Mouse (Mus musculus): ENCODE measurements at regions not wholly inside any gene's neighbourhood (a gene's known extent, or its start where the extent isn't known, plus 50 kb on each side); places are given as distances from the start of the nearest gene placed in this dataset.

DNA sequence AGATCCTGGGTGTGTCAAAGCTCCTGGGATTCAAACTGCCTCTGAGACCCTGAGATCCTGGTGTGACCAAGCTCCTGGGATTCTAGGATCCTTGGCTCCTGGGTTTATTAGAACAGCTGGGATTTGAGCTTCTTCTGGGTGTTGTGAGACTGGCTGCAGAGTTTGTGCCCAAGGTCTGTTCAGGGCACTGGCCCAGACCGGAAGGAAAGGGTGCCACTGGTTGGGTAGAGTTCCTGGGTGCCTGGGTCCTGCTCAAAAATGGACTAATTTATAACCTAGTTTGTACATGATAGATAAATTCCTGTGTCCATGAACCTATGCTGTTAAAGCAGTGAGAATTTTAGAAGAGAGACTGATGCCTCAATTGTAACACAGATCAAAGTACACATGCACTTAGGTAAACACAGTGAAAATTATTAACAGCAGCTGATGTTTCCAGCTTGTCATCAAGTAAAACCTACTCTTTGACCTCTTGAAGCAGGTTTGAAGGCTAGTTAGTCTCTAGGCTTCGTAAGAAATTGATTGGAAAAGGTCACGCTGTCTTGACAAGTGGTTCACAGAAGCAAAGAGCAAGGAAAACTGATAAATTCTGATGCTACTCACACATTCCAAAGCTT, 561.2 kb downstream of the 1700064H15Rik start:
- Histone ChIP-seq H3K27me3 (ENCODE audit: control insufficient read depth, insufficient read depth, low read length) (no peaks in the 10 kb centered on the region), H3K4me1 (replicated peaks; ENCODE audit: control insufficient read depth, insufficient read depth, low read length) (no peaks in the 10 kb centered on the region), H3K36me3 (ENCODE audit: control insufficient read depth, insufficient read depth, low read length) (no peaks in the 10 kb centered on the region), H3K4me3 (ENCODE audit: control insufficient read depth, insufficient read depth, low read length) (no peak overlapping the region), H3K27ac (ENCODE audit: control insufficient read depth, insufficient read depth, low read length) (no peak overlapping the region)
- DNase-seq: no peak
- no peak for TF ChIP-seq POLR2A (IDR thresholded peaks at IDR 0.05; ENCODE audit: control insufficient read depth, extremely low read depth, insufficient read depth, low read length, poor library complexity)
- no peak for TF ChIP-seq CTCF (IDR thresholded peaks at IDR 0.05; ENCODE audit: borderline replicate concordance, control insufficient read depth, extremely low read depth, insufficient read depth, low read length, poor library complexity)
- WGBS: 94% methylated on average over 3 of the region's 3 CpGs

Measured in thymus, adult 2 months (tissue).